Mouse (Mus musculus) cerebellum, adult 11 months (tissue): ENCODE results near the gene Cox15.

Experiments
- DNase-seq: peaks from one replicate; pipeline ENCODE4 v3.0.0; 2022

The Cox15 gene

DNA sequence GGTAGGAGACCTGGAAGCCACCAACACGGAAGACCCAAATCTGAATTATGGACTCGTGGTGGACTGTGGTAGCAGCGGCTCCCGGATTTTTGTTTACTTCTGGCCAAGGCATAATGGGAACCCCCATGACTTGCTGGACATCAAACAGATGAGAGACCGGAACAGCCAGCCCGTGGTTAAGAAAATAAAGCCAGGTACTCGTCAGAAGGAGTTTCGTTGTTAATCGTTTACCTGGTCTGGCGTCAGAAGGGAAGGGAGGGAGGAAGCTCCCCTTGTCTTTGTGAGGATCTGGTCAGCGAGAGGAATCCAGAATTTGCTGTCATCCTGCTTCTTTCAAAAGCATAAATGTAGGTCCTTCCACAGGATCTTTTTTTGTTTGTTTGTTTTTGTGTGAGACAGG, 48.6 kb downstream of the Cox15 start:
- DNase-seq, result no peak

DNA sequence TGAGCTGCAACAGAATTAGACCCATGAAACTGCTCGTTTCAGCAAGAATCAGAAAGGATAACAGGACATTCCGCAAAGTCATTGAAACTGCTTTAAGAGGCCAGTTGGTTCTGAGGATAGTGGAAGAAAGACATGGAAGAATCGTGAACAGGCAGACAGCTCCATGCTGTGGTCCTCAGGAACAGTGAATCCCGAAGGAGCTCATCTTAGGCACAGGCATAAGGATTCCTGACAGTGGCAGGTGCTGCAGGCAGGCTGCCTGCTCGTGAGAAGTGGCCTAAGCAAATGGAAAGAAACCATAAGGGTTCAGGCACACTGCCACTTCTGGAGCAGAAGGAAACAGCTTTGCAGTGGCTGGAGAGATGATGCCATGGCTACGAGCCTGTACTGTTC, 53.0 kb downstream of the Cox15 start:
- DNase-seq, result no peak

DNA sequence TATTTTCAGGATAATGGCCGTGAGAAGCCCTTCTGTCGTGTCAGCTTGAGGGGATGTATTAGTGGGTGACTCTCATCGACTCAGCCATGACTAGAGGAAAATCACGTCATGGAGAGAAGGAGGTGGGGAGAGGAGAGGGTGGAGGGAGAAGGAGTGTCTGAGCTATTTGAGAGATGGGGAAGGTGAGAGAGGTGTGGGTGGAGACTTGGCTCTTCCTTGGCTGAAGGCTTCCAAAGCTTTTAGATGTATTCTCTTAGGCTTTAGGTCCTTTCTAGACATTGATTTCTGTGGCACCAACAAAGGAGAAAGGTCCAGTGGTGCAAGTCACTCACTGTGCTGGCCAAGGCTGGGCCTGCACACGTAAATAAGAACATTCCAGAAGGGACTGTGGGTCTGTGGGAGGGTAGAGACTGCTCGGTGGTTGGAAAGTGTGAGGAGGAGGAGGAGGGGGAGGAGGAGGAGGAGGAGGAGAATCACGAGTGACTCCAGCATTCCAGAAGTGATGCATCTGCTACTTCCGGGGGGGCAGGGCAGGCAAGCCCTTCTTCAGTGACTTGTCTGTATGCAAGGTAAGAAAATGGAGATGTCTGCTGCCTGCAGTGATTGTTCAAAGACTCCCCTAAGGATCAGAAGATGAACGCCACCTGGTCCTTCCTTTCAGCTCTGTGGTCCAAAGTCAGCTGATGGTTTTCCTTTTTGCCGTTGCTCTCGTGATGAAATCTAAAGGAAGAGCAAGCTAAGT, 53.6 kb downstream of the Cox15 start:
- no peak for DNase-seq

DNA sequence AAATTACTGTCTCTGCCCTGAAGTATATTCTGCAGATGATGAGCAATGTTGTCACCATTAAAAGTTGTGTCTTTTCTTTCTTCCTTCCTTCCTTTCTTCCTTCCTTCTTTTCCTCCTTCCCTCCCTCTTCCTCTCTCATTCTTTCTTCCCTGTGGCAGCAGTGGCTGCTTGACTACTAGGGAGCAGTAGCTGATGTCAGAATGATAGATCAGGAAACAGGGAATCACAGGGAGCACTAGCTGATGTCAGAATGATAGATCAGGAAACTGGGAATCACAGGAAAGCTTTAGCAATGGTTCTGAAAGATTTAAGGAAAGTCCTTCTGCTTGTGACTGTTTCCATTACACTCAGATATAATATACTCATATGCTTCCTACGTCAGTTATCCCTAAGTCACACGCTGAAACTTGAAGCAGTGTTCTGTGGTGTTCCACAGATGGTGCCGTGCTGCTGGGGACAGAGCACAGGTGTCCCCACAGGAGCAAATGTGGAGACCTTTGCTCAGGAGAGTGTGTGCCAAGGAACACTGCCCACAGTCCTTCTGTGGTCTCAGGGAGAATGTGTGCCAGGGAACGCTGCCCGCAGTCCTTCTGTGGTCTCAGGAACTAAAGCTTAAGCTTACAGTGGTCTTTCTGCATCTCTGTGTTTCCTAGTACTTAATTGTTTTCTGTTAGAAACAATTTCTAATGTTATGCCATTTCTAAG, 55.0 kb downstream of the Cox15 start:
- no peak for DNase-seq

DNA sequence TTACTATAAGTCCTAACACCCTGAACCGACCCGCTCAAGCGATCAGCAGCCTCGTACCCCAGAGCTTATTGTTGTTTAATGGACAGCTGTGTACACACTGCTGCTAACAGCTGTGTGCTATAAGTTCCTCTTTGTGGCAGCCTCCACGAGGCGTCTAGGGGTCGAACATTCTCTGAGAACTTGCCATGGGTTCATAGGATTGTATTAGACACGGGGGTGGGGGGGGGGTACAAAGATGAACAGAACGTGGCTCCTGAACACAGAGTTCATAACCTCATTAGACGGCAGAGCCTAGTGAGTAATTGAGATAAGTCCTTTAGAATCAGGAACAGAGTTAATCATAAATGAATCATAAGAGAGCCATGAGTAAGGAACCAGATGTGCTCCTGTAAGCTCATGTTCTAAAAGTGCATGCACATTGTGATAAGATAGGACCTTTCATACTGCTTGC, 57.3 kb downstream of the Cox15 start:
- no peak for DNase-seq

DNA sequence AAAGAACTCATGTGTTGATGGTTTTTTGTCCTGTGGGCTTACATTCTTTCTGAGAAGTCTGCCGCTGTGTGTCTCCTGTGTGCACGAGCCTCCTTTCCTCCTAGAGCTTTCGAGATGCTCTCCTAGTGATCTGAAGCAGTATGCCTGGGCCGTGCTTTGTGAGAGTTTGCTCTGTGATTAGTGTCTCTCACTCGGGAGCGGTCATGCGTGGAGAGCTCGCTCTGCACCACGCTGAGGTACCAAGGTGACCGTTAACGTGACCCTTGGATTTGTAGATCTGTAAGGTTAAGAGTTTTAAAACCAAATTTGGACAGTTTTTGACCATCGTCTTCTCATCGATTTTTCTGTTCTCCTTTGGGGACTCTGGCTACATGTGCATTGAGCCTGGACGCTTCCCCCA, 60.0 kb downstream of the Cox15 start:
- DNase-seq, result no peak

DNA sequence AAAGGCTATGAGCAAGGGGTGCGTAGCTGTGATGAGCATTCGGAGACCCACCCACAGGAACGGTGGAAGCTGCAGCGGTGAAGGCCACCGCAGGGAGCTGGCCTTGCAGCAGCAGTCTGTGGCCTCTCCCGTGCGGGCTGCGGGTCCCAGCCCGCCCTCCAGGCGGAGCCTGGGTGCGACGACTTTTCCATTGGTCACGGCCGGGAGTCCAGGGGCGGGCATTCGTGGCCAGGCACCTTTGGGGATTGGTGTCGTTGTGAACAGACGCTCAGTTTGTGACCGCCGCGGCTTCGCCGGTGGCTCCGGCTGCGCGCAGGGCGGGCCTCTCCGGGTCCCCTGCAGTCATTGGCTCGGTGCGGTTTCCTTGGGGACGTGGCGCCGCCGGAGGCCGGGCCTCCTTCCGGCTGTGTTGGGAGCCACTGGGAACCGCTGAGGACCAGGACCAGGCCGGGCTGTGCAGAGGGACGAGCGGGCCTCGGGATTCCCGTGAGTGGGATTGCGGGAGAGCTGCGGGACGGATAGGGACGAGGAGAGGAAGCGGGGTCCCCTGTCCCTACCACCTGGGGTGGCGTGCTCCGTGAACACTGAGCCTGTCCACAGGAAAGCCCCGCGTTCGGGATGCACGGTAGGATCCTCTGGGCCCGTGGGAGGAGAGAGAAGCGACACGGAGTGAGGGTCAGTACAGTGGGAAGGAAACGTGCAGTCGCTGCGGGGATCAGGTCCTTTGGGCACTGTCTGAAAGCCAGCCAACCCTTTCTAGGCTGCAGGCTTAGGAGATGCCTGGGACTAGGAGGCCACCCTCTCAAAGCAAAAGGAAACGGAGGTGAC, 63.2 kb downstream of the Cox15 start, which contains the start of gene Entpd7:
Entpd7 (plus strand) TSS at position 254 of the 828 bp plus-strand sequence.
- peak; percentile 95 for DNase-seq
